Mouse (Mus musculus): ENCODE data around the gene Capza2. TPM values are rescaled to one million over a fixed set of nuclear protein-coding genes. Genes with fewer than 3 reads are reported as not detected.
A peak's percentile ranks its signal among the peaks of the same experiment; 100 is the strongest.

Gene Capza2
- total and polyA plus RNA-seq, 3 experiments: 67.8 to 251 (median 84.7) TPM

GRCm38 (mm10) chr6:17693726-17694549 is 57.9 kb downstream of the Capza2 start (continued):
- TF ChIP-seq MXI1 (IDR thresholded peaks at IDR 0.05; ENCODE audit: low read depth, low read length) (peak; percentile 80), NELFE (IDR thresholded peaks at IDR 0.05; ENCODE audit: low read depth, low read length) (peak; percentile 67), POLR2AphosphoS2 (IDR thresholded peaks at IDR 0.05; ENCODE audit: low read length) (no peak; the same call in 1 of the 2 replicates), UBTF (IDR thresholded peaks at IDR 0.05; ENCODE audit: borderline replicate concordance, insufficient read depth, low read depth, low read length) (no peak)

DNA sequence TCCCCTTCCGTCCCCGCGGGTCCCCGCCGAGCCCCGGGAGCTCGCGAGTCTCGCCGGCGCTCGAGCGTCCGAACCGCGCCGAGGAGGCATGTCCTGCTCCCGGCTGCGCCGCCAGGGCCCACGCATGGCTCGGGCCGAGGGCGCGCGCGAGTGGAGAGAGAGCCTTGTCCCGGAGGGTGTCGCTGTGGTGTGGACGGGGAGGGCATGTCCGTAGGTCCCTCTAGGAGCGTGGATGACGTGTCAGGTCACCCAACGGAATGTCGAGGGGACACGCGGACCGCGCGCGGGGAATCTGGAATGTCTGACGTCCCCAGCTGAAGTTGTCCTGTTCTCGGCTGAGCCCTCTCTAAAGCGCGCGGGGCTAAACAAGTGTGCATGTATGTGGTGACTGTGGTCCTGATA is 58.5 kb downstream of the Capza2 start:
- Histone ChIP-seq H3K4me1 (ENCODE audit: control insufficient read depth in 1 of 2, insufficient read depth in 2 of 2, low read length in 2 of 2) (peaks cover 4 to 13% of the 10 kb centered on the region in 2 experiments; a peak in 2 of 4 replicates), H3K27me3 (ENCODE audit: control insufficient read depth in 1 of 2, insufficient read depth in 2 of 2, low read length in 2 of 2) (no peaks in the 10 kb centered on the region), H3K27ac (ENCODE audit: control insufficient read depth, low read depth, low read length) (peak overlapping the region; percentile 75), H3K9ac (ENCODE audit: control insufficient read depth, low read depth, low read length, poor library complexity, severe bottlenecking) (peak overlapping the region; percentile 86), H3K36me3 (ENCODE audit: control insufficient read depth in 1 of 2, insufficient read depth in 2 of 2, low read length in 2 of 2) (peaks cover 0 to 14% of the 10 kb centered on the region in 2 experiments; a peak in 2 of 4 replicates), H3K9me3 (replicated peaks; ENCODE audit: insufficient read depth, low read length) (no peaks in the 10 kb centered on the region), H3K79me2 (ENCODE audit: control insufficient read depth, insufficient read depth, low read length, poor library complexity) (peaks cover 42% of the 10 kb centered on the region), H3K4me3 (ENCODE audit: control insufficient read depth in 1 of 2, insufficient read depth in 1 of 2, low read depth in 2 of 2, low read length in 2 of 2) (peak overlapping the region; percentile 62 to 81)
- DNase-seq (ENCODE audit: low read depth, low spot score): peak; percentile 77
- TF ChIP-seq MXI1 (IDR thresholded peaks at IDR 0.05; ENCODE audit: low read depth, low read length) (peak; percentile 25; the same call in 1 of the 2 replicates), MAX (IDR thresholded peaks at IDR 0.05; ENCODE audit: low read length) (peak; percentile 43), ZMIZ1 (IDR thresholded peaks at IDR 0.05; ENCODE audit: low read depth, low read length) (peak; percentile 9; the same call in 1 of the 2 replicates), TBP (IDR thresholded peaks at IDR 0.05; ENCODE audit: low read depth, low read length) (no peak), ZKSCAN1 (IDR thresholded peaks at IDR 0.05; ENCODE audit: low read depth, low read length) (no peak), POLR2AphosphoS5 (IDR thresholded peaks at IDR 0.05; ENCODE audit: borderline replicate concordance, low read depth, low read length) (0 out of 2 replicates have a peak, but pooled peaks have one; percentile 25), JUND (IDR thresholded peaks at IDR 0.05; ENCODE audit: low read depth, low read length) (no peak), ETS1 (IDR thresholded peaks at IDR 0.05; ENCODE audit: low read depth, low read length) (no peak), BHLHE40 (IDR thresholded peaks at IDR 0.05; ENCODE audit: borderline replicate concordance, low read depth, low read length) (no peak), CTCF (IDR thresholded peaks at IDR 0.05 in 2 of 3, conservative IDR thresholded peaks at IDR 0.05 in 1 of 3; ENCODE audit: control insufficient read depth in 1 of 3, insufficient read depth in 1 of 3, low read depth in 2 of 3, low read length in 3 of 3, poor library complexity in 1 of 3, severe bottlenecking in 1 of 3) (0 out of 6 replicates have a peak, but pooled peaks of 1 of the 3 experiments have one; percentile 7), EP300 (IDR thresholded peaks at IDR 0.05; ENCODE audit: low read depth in 1 of 2, low read length in 2 of 2) (0 out of 4 replicates have a peak, but pooled peaks of 1 of the 2 experiments have one; percentile 10), CHD2 (IDR thresholded peaks at IDR 0.05; ENCODE audit: low read length) (no peak)

GRCm38 (mm10) chr6:17696321-17696734 is 60.3 kb downstream of the Capza2 start:
- no peak overlapping the region for H3K9ac ChIP-seq (ENCODE audit: control insufficient read depth, low read depth, low read length, poor library complexity, severe bottlenecking)
- no peaks in the 10 kb centered on the region for H3K27me3 ChIP-seq (ENCODE audit: control insufficient read depth in 1 of 2, insufficient read depth in 2 of 2, low read length in 2 of 2)
- H3K4me1 ChIP-seq (ENCODE audit: control insufficient read depth in 1 of 2, insufficient read depth in 2 of 2, low read length in 2 of 2): peaks cover 4 to 13% of the 10 kb centered on the region in 2 experiments; a peak in 2 of 4 replicates
- H3K4me3 ChIP-seq (ENCODE audit: control insufficient read depth in 1 of 2, insufficient read depth in 1 of 2, low read depth in 2 of 2, low read length in 2 of 2): no peak overlapping the region
- H3K9me3 ChIP-seq (replicated peaks; ENCODE audit: insufficient read depth, low read length): no peaks in the 10 kb centered on the region
- peak; percentile 46 to 55 (median 54) for TF ChIP-seq CTCF (IDR thresholded peaks at IDR 0.05 in 2 of 3, conservative IDR thresholded peaks at IDR 0.05 in 1 of 3; ENCODE audit: control insufficient read depth in 1 of 3, insufficient read depth in 1 of 3, low read depth in 2 of 3, low read length in 3 of 3, poor library complexity in 1 of 3, severe bottlenecking in 1 of 3)
- 0 out of 2 replicates have a peak, but pooled peaks have one; percentile 10 for TF ChIP-seq SIN3A (IDR thresholded peaks at IDR 0.05; ENCODE audit: low read length)
- TF ChIP-seq GABPA (IDR thresholded peaks at IDR 0.05; ENCODE audit: low read depth, low read length): no peak
- peak; percentile 17 for TF ChIP-seq RAD21 (IDR thresholded peaks at IDR 0.05; ENCODE audit: low read depth, low read length)
- peak; percentile 46 for TF ChIP-seq SMC3 (IDR thresholded peaks at IDR 0.05; ENCODE audit: low read depth, low read length)
- no peak for TF ChIP-seq MAZ (IDR thresholded peaks at IDR 0.05; ENCODE audit: low read depth, low read length)
- no peak for TF ChIP-seq UBTF (IDR thresholded peaks at IDR 0.05; ENCODE audit: borderline replicate concordance, insufficient read depth, low read depth, low read length)
- peak; percentile 63; the same call in 1 of the 2 replicates for TF ChIP-seq JUND (IDR thresholded peaks at IDR 0.05; ENCODE audit: low read depth, low read length)
- no peak for TF ChIP-seq EP300 (IDR thresholded peaks at IDR 0.05; ENCODE audit: low read depth in 1 of 2, low read length in 2 of 2)
- TF ChIP-seq CHD2 (IDR thresholded peaks at IDR 0.05; ENCODE audit: low read length): no peak
- TF ChIP-seq ZKSCAN1 (IDR thresholded peaks at IDR 0.05; ENCODE audit: low read depth, low read length): no peak
- TF ChIP-seq POLR2A (IDR thresholded peaks at IDR 0.05; ENCODE audit: control insufficient read depth in 1 of 2, insufficient read depth in 1 of 2, low read depth in 1 of 2, low read length in 2 of 2, poor library complexity in 1 of 2): no peak
- TF ChIP-seq USF1 (IDR thresholded peaks at IDR 0.05; ENCODE audit: low read depth, low read length): no peak
- DNase-seq (ENCODE audit: low read depth, low spot score): peak; percentile 60
- H3K36me3 ChIP-seq (ENCODE audit: control insufficient read depth in 1 of 2, insufficient read depth in 2 of 2, low read length in 2 of 2): peaks cover 0 to 14% of the 10 kb centered on the region in 2 experiments; a peak in 2 of 4 replicates
- H3K27ac ChIP-seq (ENCODE audit: control insufficient read depth, low read depth, low read length): no peak overlapping the region
- peaks cover 53% of the 10 kb centered on the region for H3K79me2 ChIP-seq (ENCODE audit: control insufficient read depth, insufficient read depth, low read length, poor library complexity)
